Mouse (Mus musculus) thymus, postnatal 0 days (tissue): ENCODE measurements around the gene Syngr2. TPM values are rescaled to one million over a fixed set of nuclear protein-coding genes. Genes with fewer than 3 reads are reported as not detected.
"Not testable (repeated sequence)": the region's sequence is repeated elsewhere in the genome, so short reads cannot be mapped to it uniquely, and the experiment has no call there.

Experiments used
- DNase-seq: peaks from one replicate; pipeline ENCODE4 v3.0.0-alpha.2; 2015; ENCODE audit warnings: low spot score
- polyA plus RNA-seq: library from polyadenylated mRNA; unstranded; fragments of >200 nt; fragmentation: Nextera tagmentation; extraction: Ambion mirVana; gene quantifications from 2 replicates; pipeline ENCODE4 v1.2.1, GENCODE M21; 2015

Syngr2 gene
- polyA plus RNA-seq, 1 experiment from 2014 or later: 100.0 TPM

DNA sequence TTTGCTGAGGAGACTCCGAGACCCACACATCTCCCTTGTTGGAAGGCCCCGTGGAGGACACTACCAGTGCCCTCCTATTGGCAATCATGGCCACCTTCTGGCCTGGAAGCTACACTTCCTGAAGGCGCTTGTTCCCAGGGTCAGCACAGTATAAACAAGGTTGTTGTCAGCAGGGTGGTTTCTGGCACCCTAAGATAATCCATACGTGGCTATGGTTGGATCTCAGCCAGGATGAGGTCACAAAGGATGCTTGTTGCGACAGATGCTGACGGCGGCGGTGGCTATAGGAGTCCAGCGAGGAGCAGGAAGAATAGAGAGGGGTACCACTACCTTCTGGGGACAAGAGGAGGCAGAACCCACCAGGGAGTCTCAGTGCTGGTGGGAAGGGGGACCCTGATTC, 20.9 kb downstream of the Syngr2 start:
- DNase-seq: no peak

DNA sequence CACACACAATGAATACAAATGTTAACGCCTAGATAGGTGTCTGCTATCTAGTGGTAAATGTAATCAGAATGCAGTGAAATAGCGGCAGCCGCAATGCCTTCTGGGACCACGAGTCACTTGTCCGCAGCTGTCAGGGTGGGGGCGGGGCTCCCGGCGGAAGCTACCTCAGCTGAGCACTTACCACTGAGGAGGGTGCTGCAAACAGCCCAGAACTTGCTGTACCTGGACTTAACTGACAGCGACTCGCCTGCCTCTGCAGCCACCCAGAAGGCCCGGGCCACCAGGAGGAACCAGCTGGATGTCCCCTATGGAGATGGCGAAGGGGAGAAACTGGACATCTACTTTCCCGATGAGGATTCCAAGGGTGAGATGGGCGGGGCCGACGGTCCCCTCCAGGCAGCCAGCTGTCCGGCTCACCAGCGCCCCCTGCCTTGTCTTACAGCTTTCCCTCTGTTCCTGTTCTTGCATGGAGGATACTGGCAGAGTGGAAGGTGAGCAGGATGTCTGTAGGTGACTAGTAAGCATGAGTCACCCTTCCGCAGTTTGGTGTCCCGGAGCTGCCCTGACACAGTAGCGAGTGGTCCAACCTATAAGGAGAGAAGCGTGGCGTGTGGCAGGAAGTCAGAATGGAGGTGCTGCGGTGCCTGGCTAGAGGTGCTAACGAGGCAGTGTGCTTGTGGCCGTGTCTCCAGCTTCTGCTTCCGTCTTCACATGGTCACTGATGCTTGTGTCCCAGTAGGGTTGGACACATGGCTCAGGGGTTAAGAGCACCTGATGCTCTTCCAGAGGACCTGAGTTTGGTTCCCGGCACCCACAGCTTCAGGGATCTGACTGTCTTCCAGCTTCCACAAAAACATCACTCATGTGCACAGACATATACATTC, 22.9 kb downstream of the Syngr2 start:
- peak; percentile 95 for DNase-seq

DNA sequence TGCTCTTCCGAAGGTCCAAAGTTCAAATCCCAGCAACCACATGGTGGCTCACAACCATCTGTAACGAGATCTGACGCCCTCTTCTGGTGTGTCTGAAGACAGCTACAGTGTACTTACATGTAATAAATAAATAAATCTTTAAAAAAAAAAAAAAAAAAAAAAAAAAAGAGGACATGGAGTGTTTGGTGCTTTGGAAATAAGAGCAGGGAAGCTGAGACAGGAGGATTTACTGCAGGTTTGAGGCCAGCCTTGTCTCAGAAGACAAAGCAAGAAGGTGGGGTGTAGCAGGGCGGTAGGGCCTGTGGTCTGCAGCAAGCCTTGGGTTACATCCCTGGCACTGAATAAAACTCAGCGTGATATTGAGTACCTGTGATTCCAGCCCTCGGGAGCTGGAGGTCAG, 24.0 kb downstream of the Syngr2 start:
- DNase-seq: not testable (repeated sequence)

DNA sequence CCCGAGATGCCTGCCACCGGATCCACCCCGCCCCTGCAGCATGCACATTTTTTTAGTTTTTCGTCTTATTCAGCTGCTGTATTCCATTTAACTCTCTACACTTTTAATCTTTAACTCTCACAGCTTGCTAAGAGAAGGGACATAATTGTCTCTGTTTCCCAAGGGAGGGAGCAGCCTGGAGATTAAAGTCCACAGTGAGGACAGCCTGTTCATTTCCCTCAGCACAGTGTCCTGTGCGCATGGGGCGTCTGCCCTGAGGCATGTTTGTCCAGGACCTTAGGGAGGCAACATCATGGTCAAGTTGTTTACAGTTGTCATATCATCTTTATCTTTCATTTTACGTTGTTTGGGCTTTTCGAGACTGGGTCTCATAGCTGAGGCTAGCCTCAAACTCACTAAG, 24.6 kb downstream of the Syngr2 start:
- no peak for DNase-seq

DNA sequence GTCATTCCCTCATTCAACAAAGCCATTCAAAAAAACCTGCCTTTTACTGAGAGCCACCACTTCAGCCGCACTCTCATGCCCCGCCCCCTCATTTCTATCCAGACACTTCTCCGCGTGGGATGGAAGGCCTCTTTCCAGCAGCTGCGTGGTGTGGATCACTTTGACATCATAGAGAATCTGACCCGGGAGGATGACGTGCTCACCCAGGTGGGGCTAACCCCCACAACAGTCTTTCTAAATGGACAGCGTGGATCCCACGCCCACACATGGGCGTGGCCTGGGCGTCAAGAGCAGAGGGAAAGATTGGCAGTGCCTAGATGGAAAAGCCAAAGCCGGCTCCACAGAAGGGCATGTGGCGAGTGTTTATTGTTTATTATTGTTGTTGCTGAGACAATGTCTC, 26.8 kb downstream of the Syngr2 start:
- DNase-seq: no peak

DNA sequence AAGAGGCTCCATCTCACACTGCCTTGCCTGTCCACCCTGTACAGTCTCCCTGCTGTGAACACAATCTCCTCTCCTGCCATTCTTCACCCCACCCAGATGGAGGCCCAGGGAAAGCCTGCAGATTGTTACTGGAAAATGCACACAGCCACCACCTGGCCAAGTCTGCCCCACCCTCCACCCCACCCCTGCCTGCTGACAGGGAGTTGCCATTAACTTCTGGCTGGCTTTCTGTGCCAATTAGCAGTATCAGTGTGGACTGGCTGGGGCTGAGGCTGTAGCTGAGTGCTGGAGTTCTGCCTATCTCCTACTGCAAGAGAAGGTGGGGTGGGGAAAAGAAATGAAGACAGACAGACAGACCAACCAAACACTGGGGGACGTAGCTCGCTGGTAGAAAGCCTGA, 29.1 kb downstream of the Syngr2 start:
- DNase-seq: no peak

DNA sequence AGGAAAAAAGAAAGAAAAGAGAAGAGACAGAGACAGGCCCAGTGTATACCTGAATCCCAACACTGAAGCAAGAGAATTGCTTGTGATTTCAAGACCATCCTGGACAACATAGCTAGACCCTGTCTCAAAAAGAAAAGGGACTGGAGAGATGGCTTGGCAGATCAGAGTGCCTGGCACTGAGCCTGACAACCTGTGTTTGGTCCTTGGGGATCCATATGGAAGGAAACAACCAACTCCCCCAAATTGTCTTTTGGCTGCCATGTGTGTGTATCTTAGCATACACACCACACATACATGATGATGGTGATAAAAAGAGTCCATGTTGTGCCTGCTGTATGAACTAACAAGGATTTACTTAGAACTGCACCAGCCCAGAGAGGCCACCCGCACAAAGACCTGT, 29.6 kb downstream of the Syngr2 start:
- DNase-seq: no peak

DNA sequence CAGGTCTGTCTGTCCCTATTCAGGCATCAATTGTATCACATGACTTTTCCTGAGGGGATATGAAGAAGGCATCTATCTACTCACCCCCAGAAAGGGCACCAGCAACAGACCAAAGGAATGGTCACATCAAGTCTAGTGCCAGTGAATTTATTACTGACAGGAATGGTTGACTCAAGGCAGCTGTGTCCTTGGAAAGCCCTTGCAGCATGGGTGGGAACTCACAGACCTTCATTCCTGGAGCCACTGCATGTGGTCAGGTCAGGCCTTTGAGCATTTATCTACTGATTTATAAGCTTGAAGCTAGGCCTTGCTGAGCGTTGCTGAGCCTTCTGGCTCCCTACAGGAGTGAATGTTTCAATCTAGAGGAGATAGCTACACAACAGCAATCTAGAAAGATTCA, 31.4 kb downstream of the Syngr2 start:
- no peak for DNase-seq

DNA sequence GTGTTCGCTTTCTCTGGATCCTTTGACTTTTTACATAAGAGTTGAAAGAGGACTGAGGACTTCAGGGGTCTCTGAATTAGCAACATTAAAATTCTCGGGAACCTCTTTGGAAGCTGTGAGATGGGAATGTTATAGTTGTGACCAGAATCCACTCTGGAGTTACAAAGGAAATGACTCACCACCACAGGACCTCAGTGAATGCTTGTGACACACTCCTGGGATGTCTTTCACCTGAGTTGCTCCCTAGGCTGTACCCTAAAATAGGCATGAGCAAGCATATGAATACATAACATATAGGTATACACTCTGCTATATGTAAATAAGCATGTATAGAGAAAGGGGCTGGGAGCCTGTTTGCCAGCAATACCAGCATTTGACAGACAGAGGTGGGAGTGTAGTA, 34.0 kb downstream of the Syngr2 start:
- no peak for DNase-seq

DNA sequence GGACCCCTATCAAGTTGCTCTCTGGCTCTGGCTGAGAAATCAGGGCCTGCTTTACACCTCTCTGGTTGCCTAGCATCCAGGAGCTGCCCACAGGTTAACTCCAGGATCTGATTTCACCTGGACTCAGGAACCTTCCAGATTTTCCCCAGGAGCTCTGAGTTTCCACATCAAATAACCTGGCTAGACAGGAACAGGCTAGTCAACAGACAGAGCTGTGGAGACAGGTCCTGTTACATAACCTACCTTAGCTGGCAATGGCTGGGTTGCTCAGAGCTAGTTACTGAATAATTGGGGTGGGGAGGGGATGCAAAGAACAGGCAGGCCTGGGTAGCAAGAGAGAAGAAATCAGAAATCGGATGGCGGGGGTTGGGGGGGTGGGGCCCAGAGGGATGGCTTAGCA, 35.5 kb downstream of the Syngr2 start:
- no peak for DNase-seq

DNA sequence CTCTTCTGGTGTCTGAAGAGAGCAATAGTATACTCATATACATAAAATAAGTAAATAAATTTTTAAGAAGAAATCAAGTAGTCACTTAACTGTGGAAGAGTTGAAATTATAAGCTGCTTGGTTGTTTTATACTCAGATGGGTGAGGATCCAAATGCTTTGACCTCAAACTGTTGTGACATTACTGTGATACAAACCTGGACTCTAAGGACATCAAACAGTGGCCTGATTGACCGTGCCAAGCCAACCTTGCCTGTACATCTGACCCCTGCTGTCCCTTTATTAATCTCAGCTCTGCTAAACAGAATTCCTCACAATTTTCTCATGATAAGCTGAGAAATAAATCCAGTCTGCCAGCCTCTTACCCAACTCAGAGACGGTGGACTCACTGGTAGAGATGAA, 36.2 kb downstream of the Syngr2 start:
- no peak for DNase-seq

DNA sequence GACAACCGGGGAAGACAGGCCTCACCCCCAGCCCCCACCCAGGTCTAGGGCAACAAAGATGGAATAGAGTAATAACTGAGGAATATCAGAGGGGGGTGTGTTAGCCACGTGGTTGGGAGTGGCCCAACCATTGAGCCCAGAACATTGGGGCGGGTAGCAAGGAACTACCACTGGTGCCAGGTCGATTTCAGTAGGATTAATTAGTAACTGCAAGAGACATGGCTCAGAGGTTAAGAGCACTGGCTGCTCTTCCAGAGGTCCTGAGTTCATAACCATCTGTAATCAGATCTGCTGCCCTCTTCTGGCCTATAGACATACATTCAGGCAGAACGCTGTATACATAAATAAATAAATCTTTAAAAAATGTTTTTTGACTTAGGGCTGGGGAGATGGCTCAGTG, 37.2 kb downstream of the Syngr2 start:
- peak; percentile 24 for DNase-seq

DNA sequence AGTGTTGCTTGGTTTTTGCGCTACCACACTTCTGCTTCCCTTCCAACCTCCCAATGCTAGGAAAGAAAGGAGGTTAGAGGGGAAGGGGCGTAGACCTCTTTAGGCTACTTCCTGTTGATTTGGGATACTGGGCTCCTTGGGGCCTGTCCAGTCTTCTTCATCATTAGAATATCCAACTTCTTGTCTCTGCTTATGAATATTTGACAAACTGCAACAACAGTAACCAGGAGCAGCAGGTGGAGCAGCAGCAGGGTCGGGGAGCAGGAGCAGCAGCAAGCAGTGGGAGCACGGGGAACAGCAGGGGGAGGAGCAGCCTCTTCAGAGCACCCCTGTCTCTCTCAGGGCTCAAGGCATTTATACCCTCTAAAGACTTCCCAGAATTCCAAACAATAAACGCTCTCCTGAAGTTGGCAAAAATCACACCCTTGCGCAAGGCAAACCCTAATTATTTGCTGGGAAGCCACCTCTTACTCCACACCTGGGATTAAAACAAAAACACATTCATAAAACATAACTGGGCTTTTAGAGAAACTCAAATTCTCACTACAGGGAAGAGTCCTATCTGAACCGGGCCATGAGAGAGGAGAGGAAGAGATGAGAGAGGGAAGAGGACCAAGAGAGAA, 38.2 kb downstream of the Syngr2 start:
- no peak for DNase-seq

DNA sequence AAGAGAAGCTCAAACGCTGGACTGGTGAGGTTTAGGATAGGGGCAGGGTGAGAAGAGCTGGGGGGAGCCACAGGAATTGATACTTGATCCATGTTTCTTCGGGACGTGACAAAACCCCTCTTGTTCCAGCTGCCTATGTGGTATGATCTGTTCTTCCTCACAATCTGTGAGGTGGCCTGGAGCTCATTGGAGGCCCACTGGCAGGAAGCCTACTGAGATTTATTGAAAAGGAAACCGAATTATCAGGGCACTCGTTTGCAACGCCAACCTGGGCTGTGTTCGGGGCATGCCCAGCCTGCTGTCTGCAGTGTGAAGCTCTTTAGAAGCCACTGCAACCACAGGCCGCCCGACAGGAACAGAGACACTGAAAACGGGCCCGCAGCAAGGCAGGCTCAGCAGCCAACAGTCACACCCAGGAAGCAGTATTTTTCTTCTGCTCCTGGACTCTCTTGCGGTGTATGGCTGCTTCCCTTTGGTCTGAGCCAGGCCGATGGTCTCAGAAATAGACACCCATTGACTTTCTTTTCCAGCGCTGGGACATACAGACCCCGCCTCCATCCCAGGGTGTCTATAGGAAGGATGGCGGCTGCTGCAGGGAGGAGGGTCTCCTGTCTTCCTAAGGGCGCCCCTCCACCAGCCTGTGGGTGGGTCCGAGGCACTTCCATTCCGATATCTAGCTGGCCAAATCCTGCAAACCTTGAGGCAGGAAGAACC, 39.0 kb downstream of the Syngr2 start:
- DNase-seq: peak; percentile 63

DNA sequence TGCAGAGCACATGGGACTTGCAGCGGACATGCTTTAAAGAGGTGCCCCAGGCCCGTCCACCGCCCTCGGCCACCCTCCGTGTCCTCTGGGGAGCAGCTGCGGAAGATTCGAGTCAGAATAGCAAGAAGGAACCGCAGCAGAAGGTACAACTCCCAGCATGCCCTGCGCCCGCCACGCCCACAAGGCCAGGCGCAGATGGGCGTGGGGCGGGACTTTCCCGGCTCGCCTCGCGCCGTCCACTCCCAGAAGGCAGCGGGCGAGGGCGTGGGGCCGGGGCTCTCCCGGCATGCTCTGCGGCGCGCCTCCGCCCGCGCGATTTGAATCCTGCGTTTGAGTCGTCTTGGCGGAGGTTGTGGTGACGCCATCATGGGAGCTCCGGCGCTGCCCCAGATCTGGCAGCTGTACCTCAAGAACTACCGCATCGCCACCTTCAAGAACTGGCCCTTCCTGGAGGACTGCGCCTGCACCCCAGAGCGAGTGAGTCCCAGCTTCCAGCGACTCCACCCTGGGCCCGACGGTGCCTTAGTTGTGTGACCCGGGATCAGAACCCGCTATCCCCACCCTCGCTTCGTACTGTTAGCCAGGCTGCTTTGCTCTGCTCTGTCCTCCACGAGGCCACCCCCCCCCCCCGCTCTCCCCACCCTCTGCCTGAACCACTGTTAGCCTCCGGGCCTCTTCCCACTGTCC, 39.7 kb downstream of the Syngr2 start, which contains the start of gene Birc5:
Gene Birc5, plus strand, starts transcription at position 267 of the 687 bp plus-strand sequence.
- DNase-seq: peak; percentile 98

DNA sequence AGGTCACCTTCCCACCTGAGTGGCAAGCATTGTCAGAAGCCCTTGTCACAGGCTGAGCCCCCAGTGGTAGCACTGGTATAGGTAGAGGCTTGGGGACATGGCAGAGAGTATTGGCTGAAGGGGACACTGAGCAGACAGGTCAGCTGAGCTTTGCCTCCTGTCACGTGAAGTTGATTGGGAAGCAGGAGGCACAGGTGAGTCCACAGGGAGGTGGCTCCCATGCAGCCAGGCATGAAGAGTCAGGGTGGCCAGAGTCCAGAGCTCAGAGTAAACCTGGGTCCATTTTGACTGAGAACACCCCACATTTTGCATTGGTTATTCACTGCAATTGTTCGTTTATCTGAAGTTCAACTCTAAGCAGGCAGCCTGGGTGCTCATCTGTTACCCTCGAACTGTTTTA, 43.4 kb downstream of the Syngr2 start:
- DNase-seq: no peak

DNA sequence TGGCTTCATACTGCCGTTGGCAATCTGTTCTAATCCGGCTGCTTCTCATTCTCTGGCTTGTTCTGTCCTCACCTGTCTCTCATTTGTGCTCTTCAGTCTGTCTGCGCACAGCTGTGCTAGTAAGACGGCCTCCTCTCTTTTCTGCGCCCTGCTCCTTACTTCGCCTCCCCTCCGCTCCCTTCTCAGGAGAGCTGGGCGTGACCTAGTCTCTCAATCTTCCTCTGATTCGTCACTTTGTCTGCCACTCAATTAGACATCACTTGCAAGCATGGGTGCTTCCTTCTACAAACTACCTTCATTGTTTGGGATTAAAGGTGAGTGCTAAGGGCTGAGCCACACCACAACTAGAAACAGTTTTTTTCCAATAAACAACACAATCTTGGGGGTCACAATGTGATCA, 44.8 kb downstream of the Syngr2 start:
- no peak for DNase-seq

DNA sequence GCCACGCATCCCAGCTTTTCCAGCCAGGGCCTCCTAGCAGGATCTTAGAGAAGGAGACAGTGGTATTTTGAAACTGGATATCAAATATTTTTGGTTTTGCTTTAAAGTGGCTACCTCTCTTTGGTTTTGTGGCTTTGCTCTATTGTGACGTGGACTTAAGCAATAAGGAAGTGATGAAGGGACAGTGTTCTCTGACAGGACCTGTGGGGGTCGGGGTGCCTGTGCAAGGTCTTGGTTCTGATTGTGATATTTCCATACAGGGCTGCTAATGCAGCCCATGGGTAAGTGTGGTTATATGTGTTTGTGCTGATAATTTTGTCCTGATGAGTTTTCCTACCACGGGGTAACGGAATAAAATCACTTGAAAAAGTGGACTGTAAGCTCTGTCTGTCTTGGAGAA, 45.9 kb downstream of the Syngr2 start:
- DNase-seq: no peak

DNA sequence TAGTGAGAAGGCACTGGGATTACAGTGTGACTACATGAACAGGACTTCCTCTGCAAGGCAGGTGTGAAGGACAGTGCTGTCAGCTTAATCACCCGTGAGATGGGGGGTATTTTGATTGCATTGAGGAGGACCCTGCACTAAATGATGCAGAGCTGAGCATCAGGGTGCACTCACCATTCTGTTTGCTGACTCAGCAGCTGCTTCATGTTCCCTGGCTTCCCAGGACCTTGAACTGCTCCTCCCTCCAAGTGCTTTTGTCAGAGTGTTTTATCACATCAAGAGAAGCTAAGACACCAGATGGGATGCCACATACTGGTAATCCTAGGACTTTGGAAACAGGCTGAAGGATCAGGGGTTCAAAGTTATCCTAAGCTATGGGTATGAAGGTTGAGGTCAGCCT, 46.5 kb downstream of the Syngr2 start:
- DNase-seq: no peak

DNA sequence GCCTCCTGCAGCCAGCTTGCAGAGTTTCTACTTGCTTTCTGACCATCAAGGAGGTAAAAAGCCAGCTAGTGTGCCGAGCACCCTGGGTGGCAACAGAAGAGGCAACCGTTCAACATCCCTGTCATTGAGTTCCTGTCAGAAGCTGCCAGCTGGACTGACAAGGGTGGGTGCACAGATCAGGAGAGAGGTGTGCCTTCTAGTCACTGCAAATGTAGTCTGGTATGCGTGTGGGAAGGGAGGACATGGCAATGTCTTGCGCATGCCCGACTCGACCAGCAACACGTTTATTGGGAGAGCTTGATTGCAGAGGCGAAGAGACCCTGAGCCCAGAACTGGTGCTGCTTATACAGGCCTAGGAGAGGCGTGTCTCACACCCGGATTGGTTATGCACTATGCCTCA, 48.0 kb downstream of the Syngr2 start:
- no peak for DNase-seq

DNA sequence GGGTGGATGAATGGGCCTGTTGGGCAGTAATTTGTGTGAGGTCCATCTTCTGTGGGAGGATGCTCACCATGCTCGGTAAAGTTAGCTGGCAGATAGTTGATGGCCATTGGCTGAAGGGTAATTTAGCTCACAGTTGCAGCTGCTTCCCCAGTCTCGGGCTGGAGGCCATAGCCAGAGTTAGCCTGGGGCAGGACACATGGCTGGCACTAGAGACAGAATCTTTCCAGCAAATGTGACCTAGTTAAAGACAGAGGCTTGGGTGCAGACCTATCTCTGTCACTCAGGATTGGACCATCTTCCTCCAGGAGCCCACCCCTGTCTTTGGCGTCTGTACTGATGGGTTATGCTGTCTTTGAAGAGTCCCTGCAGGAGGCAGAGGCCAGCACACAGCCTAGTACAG, 48.9 kb downstream of the Syngr2 start:
- no peak for DNase-seq

DNA sequence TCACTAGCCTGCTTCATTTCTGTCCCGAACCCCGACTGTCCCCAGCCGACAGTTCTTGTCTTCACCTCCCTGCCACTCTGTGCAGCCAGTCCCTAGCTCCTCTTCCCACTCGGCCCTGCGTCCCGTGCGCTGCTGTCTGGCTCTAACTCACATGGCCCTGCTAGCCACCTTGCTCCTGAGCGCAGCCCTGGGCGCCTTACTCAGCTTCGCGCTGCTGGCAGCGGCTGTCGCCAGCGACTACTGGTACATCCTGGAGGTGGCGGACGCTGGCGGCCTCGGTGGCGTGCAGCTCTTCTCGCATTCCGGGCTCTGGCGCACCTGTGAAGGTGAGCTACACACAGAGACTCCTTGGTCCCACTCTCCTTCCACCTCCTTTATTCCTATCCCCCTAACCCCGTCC, 51.1 kb downstream of the Syngr2 start, which contains the start of gene Tmem235:
Gene Tmem235, plus strand, starts transcription at position 152 of the 400 bp plus-strand sequence.
- DNase-seq: peak; percentile 46
